Mouse (Mus musculus): ENCODE data around the gene Vmn1r149. TPM values are rescaled to one million over a fixed set of nuclear protein-coding genes. Genes with fewer than 3 reads are reported as not detected.
"Not testable (repeated sequence)": the region's sequence is repeated elsewhere in the genome, so short reads cannot be mapped to it uniquely, and the experiment has no call there.

The Vmn1r149 gene
- not detected in 2 replicates for total RNA-seq (2015)
- total RNA-seq (2017): not detected in 2 replicates

DNA sequence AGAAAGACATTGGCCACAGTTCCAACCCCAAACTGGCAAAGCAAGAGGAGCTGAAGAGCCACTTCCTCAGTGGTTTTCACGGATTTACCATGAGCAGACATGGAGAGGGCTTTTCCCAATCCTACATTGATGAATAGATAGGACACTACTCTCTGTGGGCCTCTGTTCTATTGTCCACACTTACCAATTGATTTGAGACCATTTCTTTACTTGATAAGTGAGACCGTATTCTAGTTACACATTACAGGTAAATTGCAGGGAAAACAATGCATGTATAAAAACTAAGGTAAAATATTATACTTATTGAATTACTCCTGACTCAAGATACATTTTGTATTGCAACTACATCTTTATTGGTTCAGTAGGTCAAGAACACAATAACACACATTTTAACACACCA, at the start of gene Vmn1r149:
Vmn1r149 (minus strand) TSS at position 101 of the 400 bp plus-strand sequence.
- not testable (repeated sequence) for ATAC-seq (ENCODE audit: poor library complexity, severe bottlenecking)

DNA sequence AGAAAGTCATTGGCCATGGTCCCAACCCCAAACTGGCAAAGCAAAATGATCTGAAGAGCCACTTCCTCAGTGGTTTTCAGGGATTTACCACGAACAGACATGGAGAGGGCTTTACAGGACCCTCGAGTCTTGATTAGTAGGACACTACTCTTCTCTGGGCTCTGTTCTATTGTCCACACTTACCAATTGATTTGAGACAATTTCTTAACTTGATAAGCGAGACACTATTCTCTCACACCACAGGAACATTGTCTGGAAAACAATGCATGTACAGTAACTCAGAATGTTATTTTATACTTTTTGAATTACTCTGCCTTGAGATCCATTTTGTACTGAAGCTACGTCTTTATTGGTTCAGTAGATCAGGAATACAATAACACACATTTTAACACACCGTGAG, 25.9 kb upstream of the Vmn1r149 start, which contains the start of gene Gm10665:
Gm10665 (minus strand) TSS at position 101 of the 400 bp plus-strand sequence.
- ATAC-seq (ENCODE audit: poor library complexity, severe bottlenecking): not testable (repeated sequence)

DNA sequence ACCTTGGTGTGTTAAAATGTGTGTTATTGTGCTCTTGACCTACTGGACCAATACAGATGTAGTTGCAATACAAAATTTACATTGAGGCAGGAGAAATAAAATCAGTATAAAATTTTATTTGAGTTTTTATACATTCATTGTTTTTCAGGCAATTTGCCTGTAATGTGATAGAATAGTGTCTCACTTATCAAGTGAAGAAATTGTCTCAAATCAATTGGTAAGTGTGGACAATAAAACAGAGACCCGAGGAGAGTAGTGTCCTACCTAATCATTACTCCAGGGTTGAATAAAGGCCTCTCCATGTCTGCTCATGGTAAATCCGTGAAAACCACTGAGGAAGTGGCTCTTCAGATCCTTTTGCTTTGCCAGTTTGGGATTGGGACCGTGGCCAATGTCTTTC, 24.7 kb downstream of the Vmn1r149 start, which contains the start of gene Vmn1r148:
Vmn1r148 (plus strand) TSS at position 301 of the 400 bp plus-strand sequence.
- not testable (repeated sequence) for ATAC-seq (ENCODE audit: poor library complexity, severe bottlenecking)

Other genes with a start within 250 kb of the Vmn1r149 start
- gene Vmn1r143, start 248.9 kb downstream of the Vmn1r149 start, total RNA-seq (2015): not detected in 2 replicates
- gene Vmn1r143, start 248.9 kb downstream of the Vmn1r149 start, total RNA-seq (2017): not detected in 2 replicates
- gene Gm8653, start 237.0 kb downstream of the Vmn1r149 start, total RNA-seq (2015): not detected in 2 replicates
- gene Gm8653, start 237.0 kb downstream of the Vmn1r149 start, total RNA-seq (2017): not detected in 2 replicates
- not detected in 2 replicates for gene Gm8453, start 208.7 kb downstream of the Vmn1r149 start, total RNA-seq (2015)
- not detected in 2 replicates for gene Gm8453, start 208.7 kb downstream of the Vmn1r149 start, total RNA-seq (2017)
- gene Gm4187, start 108.5 kb downstream of the Vmn1r149 start, total RNA-seq (2015): not detected in 2 replicates
- gene Gm4187, start 108.5 kb downstream of the Vmn1r149 start, total RNA-seq (2017): not detected in 2 replicates
- gene Gm8660, start 67.2 kb downstream of the Vmn1r149 start, total RNA-seq (2015): not detected in 2 replicates
- gene Gm8660, start 67.2 kb downstream of the Vmn1r149 start, total RNA-seq (2017): not detected in 2 replicates
- gene Vmn1r148, start 24.6 kb downstream of the Vmn1r149 start, total RNA-seq (2015): not detected in 2 replicates
- not detected in 2 replicates for gene Vmn1r148, start 24.6 kb downstream of the Vmn1r149 start, total RNA-seq (2017)
- gene Gm10665, start 25.8 kb upstream of the Vmn1r149 start, total RNA-seq (2015): not detected in 2 replicates
- not detected in 2 replicates for gene Gm10665, start 25.8 kb upstream of the Vmn1r149 start, total RNA-seq (2017)
- not detected in 2 replicates for gene Vmn1r151, start 61.4 kb upstream of the Vmn1r149 start, total RNA-seq (2015)
- not detected in 2 replicates for gene Vmn1r151, start 61.4 kb upstream of the Vmn1r149 start, total RNA-seq (2017)
- gene Vmn1r152, start 84.7 kb upstream of the Vmn1r149 start, total RNA-seq (2015): not detected in 2 replicates
- not detected in 2 replicates for gene Vmn1r152, start 84.7 kb upstream of the Vmn1r149 start, total RNA-seq (2017)
- not detected in 2 replicates for gene Gm8677, start 96.7 kb upstream of the Vmn1r149 start, total RNA-seq (2015)
- gene Gm8677, start 96.7 kb upstream of the Vmn1r149 start, total RNA-seq (2017): not detected in 2 replicates
- not detected in 2 replicates for gene Gm4201, start 127.1 kb upstream of the Vmn1r149 start, total RNA-seq (2015)
- not detected in 2 replicates for gene Gm4201, start 127.1 kb upstream of the Vmn1r149 start, total RNA-seq (2017)
- gene Gm4565, start 149.9 kb upstream of the Vmn1r149 start, total RNA-seq (2015): not detected in 2 replicates
- gene Gm4565, start 149.9 kb upstream of the Vmn1r149 start, total RNA-seq (2017): not detected in 2 replicates
- gene Vmn1r155, start 219.8 kb upstream of the Vmn1r149 start, total RNA-seq (2015): not detected in 2 replicates
- not detected in 2 replicates for gene Vmn1r155, start 219.8 kb upstream of the Vmn1r149 start, total RNA-seq (2017)